Mouse (Mus musculus) liver, embryonic 16.5 days (tissue): Measurements from ENCODE around the gene Olfr157. TPM values are rescaled to one million over a fixed set of nuclear protein-coding genes. Genes with fewer than 3 reads are reported as not detected.
"Not testable (repeated sequence)": the region's sequence is repeated elsewhere in the genome, so short reads cannot be mapped to it uniquely, and the experiment has no call there.

Source experiments
- ATAC-seq: fragments of 200-750 bp; cut with Nextera tagmentation; 2 replicates; pipeline ENCODE4 v1.8.0; 2017; ENCODE audit warnings: low read depth, mild to moderate bottlenecking, moderate number of reproducible peaks, moderate library complexity
- H3K27ac ChIP-seq: fragments of 300-500 bp; sonication (generic); 2 replicates; pipeline ENCODE4 v1.5.1; 2014; ENCODE audit warnings: mild to moderate bottlenecking, low read length
- H3K27me3 ChIP-seq: fragments of 300-500 bp; sonication (generic); 2 replicates; pipeline ENCODE4 v1.6.1; 2014; ENCODE audit warnings: low read depth, low read length, mixed read lengths; ENCODE audit not compliant: control insufficient read depth, insufficient read depth
- H3K36me3 ChIP-seq: fragments of 300-500 bp; sonication (generic); 2 replicates; pipeline ENCODE4 v1.6.1; 2014; ENCODE audit warnings: mild to moderate bottlenecking; ENCODE audit not compliant: control insufficient read depth, insufficient read depth
- H3K4me1 ChIP-seq: fragments of 300-500 bp; sonication (generic); 2 replicates; pipeline ENCODE4 v1.6.1; 2014; ENCODE audit warnings: low read depth, low read length, mixed read lengths; ENCODE audit not compliant: control insufficient read depth
- H3K4me2 ChIP-seq: fragments of 300-500 bp; sonication (generic); 2 replicates; pipeline ENCODE4 v1.6.1; 2014; ENCODE audit warnings: low read depth, low read length, mixed read lengths
- H3K4me3 ChIP-seq: fragments of 300-500 bp; sonication (generic); 2 replicates; pipeline ENCODE4 v1.5.1; 2014; ENCODE audit warnings: low read depth, mild to moderate bottlenecking, low read length
- H3K9ac ChIP-seq: fragments of 300-500 bp; sonication (generic); 2 replicates; pipeline ENCODE4 v1.6.1; 2014; ENCODE audit warnings: low read depth, low read length
- H3K9me3 ChIP-seq: fragments of 300-500 bp; sonication (generic); replicated peaks from 2 replicates; pipeline ENCODE4 v1.6.1; 2016; ENCODE audit warnings: low read length; ENCODE audit not compliant: control insufficient read depth
- WGBS: fragments of 180-500 bp; shearing (Covaris S2); extraction: QIAGEN DNeasy Blood & Tissue Kit; methylation state at CpG from one replicate; pipeline ENCODE4 v1.1.7; 2014; ENCODE audit not compliant: insufficient replicate concordance; 5-methylcytosine and 5-hydroxymethylcytosine counted together
- polyA plus RNA-seq: library from polyadenylated mRNA; unstranded; fragments of >200 nt; fragmentation: Nextera tagmentation; extraction: Ambion mirVana; gene quantifications from 2 replicates; pipeline ENCODE4 v1.2.1, GENCODE M21; 2015

The Olfr157 gene
- polyA plus RNA-seq, 1 experiment from 2014 or later, result not detected

GRCm38 (mm10) chr4:43828806-43829205 lies 11.2 kb downstream of the Olfr157 start:
- Histone ChIP-seq H3K27me3 (no peaks in the 10 kb centered on the region), H3K9ac (no peak overlapping the region), H3K9me3 (no peaks in the 10 kb centered on the region), H3K4me3 (no peak overlapping the region), H3K27ac (no peak overlapping the region), H3K4me2 (no peak overlapping the region), H3K4me1 (no peaks in the 10 kb centered on the region), H3K36me3 (no peaks in the 10 kb centered on the region)
- no peak for ATAC-seq
- WGBS, result 74% methylated on average over 4 of the region's 4 CpGs

GRCm38 (mm10) chr4:43823845-43824337 lies 16.1 kb downstream of the Olfr157 start, which contains the start of gene Olfr156:
Olfr156 (minus strand) TSS chr4:43823895.
- Histone ChIP-seq H3K9me3 (no peaks in the 10 kb centered on the region), H3K4me1 (no peaks in the 10 kb centered on the region), H3K27ac (no peak within 1 kb of the TSS), H3K27me3 (no peaks in the 10 kb centered on the region), H3K4me3 (no peak within 1 kb of the TSS), H3K36me3 (no peaks in the 10 kb centered on the region), H3K4me2 (no peak within 1 kb of the TSS), H3K9ac (no peak within 1 kb of the TSS)
- ATAC-seq, result no peak
- WGBS, result 16% methylated on average over 7 of the region's 7 CpGs

- Histone ChIP-seq H3K9ac (no peak overlapping the region), H3K36me3 (no peaks in the 10 kb centered on the region), H3K4me3 (no peak overlapping the region), H3K4me2 (no peak overlapping the region), H3K27me3 (no peaks in the 10 kb centered on the region), H3K27ac (no peak overlapping the region), H3K4me1 (no peaks in the 10 kb centered on the region), H3K9me3 (no peaks in the 10 kb centered on the region)
- no peak for ATAC-seq
- WGBS, result 53% methylated on average over 13 of the region's 13 CpGs
These were observed 17.0 kb downstream of the Olfr157 start for GRCm38 (mm10) chr4:43822896-43823550.

GRCm38 (mm10) chr4:43798936-43799335 lies 41.1 kb downstream of the Olfr157 start:
- no peak for ATAC-seq
- no peak overlapping the region for H3K9ac ChIP-seq

GRCm38 (mm10) chr4:43795844-43796243 lies 44.2 kb downstream of the Olfr157 start:
- not testable (repeated sequence) for H3K9ac ChIP-seq, H3K9me3 ChIP-seq, H3K27ac ChIP-seq, ATAC-seq, H3K4me1 ChIP-seq, H3K4me3 ChIP-seq, H3K36me3 ChIP-seq, H3K4me2 ChIP-seq, H3K27me3 ChIP-seq
- WGBS, result 63% methylated on average over 5 of the region's 5 CpGs

More at GRCm38 (mm10) chr4:43798936-43799335, 41.1 kb downstream of the Olfr157 start:
- no peaks in the 10 kb centered on the region; the same call in 1 of the 2 replicates for H3K9me3 ChIP-seq
- H3K4me3 ChIP-seq, result no peak overlapping the region
- H3K27ac ChIP-seq, result no peak overlapping the region
- H3K36me3 ChIP-seq, result no peaks in the 10 kb centered on the region
- WGBS, result 61% methylated on average over 7 of the region's 7 CpGs
- H3K4me1 ChIP-seq, result no peaks in the 10 kb centered on the region
- no peak overlapping the region for H3K4me2 ChIP-seq
- no peaks in the 10 kb centered on the region for H3K27me3 ChIP-seq

- Histone ChIP-seq H3K27ac (no peak overlapping the region), H3K36me3 (no peaks in the 10 kb centered on the region), H3K9me3 (no peaks in the 10 kb centered on the region), H3K27me3 (no peaks in the 10 kb centered on the region), H3K4me3 (no peak overlapping the region), H3K9ac (no peak overlapping the region), H3K4me2 (no peak overlapping the region), H3K4me1 (no peaks in the 10 kb centered on the region)
- 56% methylated on average over 6 of the region's 6 CpGs for WGBS
- ATAC-seq, result no peak
These were observed 44.7 kb downstream of the Olfr157 start for GRCm38 (mm10) chr4:43795296-43795695.

Other genes starting within 250 kb of the Olfr157 start
- 0.49 and 0.91 TPM in 2 replicates for gene Npr2, start 208.3 kb downstream of the Olfr157 start, polyA plus RNA-seq
- gene Spag8, start 186.6 kb downstream of the Olfr157 start, polyA plus RNA-seq, result 0.08 and 0.20 TPM in 2 replicates
- gene Hint2, start 183.7 kb downstream of the Olfr157 start, polyA plus RNA-seq, result 63.9 and 68.5 TPM in 2 replicates
- 0.22 and 0.23 TPM in 2 replicates for gene Tmem8b, start 171.2 kb downstream of the Olfr157 start, polyA plus RNA-seq
- 0.63 and 1.0 TPM in 2 replicates for gene Fam221b, start 171.1 kb downstream of the Olfr157 start, polyA plus RNA-seq
- gene Olfr70, start 139.4 kb downstream of the Olfr157 start, polyA plus RNA-seq, result not detected in 2 replicates
- gene Olfr71, start 129.9 kb downstream of the Olfr157 start, polyA plus RNA-seq, result not detected in 2 replicates
- gene Hrct1, start 113.0 kb downstream of the Olfr157 start, polyA plus RNA-seq, result 0.22 TPM in 1 of 2 replicates, not detected in the other
- 0.02 and 0.04 TPM in 2 replicates for gene Spaar, start 110.2 kb downstream of the Olfr157 start, polyA plus RNA-seq
- not detected in 2 replicates for gene Olfr159, start 69.2 kb downstream of the Olfr157 start, polyA plus RNA-seq
- not detected in 2 replicates for gene Olfr156, start 16.3 kb downstream of the Olfr157 start, polyA plus RNA-seq
- gene Olfr155, start 11.4 kb upstream of the Olfr157 start, polyA plus RNA-seq, result not detected in 2 replicates
- 1.7 and 2.1 TPM in 2 replicates for gene Reck, start 35.3 kb upstream of the Olfr157 start, polyA plus RNA-seq
- 60.5 and 66.1 TPM in 2 replicates for gene Glipr2, start 117.2 kb upstream of the Olfr157 start, polyA plus RNA-seq
- not detected in 2 replicates for gene Ccin, start 143.3 kb upstream of the Olfr157 start, polyA plus RNA-seq
- 100 and 101 TPM in 2 replicates for gene Clta, start 164.3 kb upstream of the Olfr157 start, polyA plus RNA-seq
- 32.2 and 36.2 TPM in 2 replicates for gene Gne, start 244.0 kb upstream of the Olfr157 start, polyA plus RNA-seq